Mouse (Mus musculus): Measurements from ENCODE around the gene Hist1h3e.
"Not testable (repeated sequence)": the region's sequence is repeated elsewhere in the genome, so short reads cannot be mapped to it uniquely, and the experiment has no call there.

Gene Hist1h3e

GRCm38 (mm10) chr13:23582219-23583056 lies 20.3 kb upstream of the Hist1h3e start:
- no peak for DNase-seq (ENCODE audit: low spot score)

GRCm38 (mm10) chr13:23581408-23582218 lies 19.4 kb upstream of the Hist1h3e start, which contains the start of gene Hist1h4d:
TSS of gene Hist1h4d (plus strand) at chr13:23581598.
- peak; percentile 92 for DNase-seq (ENCODE audit: low spot score)

DNA sequence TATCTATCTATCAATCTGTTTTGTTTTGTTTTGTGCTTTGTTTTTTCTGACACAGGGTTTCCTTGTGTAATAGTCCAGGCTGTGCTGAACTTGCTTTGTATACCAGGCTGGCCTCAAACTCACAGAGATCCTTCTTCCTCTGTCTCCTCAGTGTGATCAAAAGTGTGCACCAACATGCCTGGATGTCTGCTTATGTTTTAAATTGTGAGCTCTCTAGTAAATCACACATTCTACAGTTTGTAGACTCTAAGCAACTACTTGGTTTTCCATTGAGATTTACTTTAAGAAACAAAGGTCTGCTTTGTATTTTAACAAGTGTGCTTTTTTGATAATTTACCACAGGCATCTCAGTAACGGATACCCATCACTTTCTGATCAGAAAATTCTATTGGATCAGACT lies 15.7 kb upstream of the Hist1h3e start:
- DNase-seq (ENCODE audit: low spot score), result no peak

DNA sequence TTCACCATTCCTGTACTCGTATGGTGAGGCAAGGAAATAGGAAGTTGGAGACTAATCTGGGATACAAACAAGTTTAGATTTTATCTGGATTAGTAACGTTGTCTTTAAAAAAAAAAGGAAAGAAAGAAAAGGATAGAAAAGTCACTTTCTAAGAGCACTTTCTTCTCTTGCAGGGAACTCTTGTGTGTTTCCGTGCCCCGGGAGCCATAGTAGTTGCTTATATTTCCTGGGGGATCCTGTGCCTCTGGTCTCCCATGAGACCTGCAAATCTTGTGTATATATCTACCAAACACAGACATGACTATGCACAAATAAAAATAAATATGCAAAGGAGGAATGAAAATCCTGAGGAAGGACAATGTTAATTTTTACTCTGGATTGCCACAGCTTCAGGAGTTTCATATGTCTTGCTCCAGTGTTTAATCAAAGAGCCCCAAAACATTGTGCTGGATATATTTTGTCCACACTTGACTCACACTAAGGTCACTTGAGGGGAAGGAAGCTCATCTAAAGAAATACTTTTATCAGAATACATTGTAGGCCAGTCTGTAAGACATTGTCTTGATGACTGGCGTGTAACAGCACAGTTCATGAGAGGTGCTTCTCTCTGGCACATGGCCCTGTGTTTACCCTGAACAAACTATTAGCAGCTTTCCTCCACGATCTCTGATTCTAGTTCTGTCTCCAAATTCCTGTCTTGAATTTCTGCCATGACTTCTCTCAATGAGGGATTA lies 14.9 kb upstream of the Hist1h3e start:
- DNase-seq (ENCODE audit: low spot score), result no peak

- no peak for DNase-seq (ENCODE audit: low spot score)
Observed at GRCm38 (mm10) chr13:23576351-23576881, 14.2 kb upstream of the Hist1h3e start.

DNA sequence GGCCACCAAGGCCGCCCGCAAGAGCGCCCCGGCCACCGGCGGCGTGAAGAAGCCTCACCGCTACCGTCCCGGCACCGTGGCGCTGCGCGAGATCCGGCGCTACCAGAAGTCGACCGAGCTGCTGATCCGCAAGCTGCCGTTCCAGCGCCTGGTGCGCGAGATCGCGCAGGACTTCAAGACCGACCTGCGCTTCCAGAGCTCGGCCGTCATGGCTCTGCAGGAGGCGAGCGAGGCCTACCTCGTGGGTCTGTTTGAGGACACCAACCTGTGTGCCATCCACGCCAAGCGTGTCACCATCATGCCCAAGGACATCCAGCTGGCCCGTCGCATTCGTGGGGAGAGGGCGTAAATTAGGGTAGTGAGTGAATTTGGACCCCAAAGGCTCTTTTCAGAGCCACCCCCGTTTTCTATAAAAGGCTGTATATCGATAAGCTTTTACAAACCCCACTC lies 13.7 kb upstream of the Hist1h3e start:
- not testable (repeated sequence) for DNase-seq (ENCODE audit: low spot score)

- DNase-seq (ENCODE audit: low spot score), result peak; percentile 27
Observed at GRCm38 (mm10) chr13:23575271-23575851, 13.2 kb upstream of the Hist1h3e start, which contains the start of gene Hist1h3d. TSS of gene Hist1h3d (plus strand) at chr13:23575763.

GRCm38 (mm10) chr13:23574546-23575170 lies 12.5 kb upstream of the Hist1h3e start:
- DNase-seq (ENCODE audit: low spot score), result not testable (repeated sequence)

- peak; percentile 85 for DNase-seq (ENCODE audit: low spot score)
Observed at GRCm38 (mm10) chr13:23573898-23574524, 11.8 kb upstream of the Hist1h3e start, which contains the start of the genes Hist1h2bf and Hist1h2ad. TSS of gene Hist1h2bf (minus strand) at chr13:23574196. TSS of gene Hist1h2ad (plus strand) at chr13:23574381.

DNA sequence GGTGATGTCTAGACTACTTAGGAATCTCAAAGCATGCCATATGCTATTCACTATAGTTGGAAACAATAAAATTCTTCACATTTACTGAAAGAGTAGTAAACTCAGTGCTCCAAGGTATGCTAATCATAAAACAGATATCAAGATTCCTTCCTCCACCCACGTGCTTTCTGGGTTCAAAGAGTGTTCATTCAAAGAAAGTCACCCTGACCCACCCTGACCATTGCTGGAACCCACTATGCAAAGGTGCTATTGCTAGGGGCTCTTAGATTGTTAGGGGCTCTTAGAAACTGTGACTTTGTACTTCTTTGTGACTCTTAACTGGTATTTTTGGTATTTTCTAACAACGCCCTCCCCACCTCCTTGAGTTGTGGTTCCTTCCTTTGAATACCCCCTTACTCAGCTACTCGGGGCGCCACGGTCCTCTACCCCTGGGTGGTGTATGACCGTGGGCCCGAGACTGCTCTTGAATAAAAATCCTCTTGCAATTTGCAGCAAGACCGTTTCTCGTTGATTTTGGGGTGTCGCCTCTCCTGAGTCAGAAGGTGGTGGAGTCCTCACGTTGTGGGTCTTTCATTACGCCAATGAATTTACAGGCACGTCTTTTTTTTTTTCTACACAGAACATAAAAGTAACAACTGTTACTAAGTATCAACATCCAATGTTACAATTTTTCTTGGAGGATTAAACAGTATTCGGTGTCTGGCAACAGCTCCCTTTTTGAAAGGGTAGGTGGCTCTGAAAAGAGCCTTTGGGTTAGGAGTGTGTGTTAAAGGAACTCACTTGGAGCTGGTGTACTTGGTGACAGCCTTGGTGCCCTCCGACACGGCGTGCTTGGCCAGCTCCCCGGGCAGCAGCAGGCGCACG lies 11.1 kb upstream of the Hist1h3e start:
- not testable (repeated sequence) for DNase-seq (ENCODE audit: low spot score)

DNA sequence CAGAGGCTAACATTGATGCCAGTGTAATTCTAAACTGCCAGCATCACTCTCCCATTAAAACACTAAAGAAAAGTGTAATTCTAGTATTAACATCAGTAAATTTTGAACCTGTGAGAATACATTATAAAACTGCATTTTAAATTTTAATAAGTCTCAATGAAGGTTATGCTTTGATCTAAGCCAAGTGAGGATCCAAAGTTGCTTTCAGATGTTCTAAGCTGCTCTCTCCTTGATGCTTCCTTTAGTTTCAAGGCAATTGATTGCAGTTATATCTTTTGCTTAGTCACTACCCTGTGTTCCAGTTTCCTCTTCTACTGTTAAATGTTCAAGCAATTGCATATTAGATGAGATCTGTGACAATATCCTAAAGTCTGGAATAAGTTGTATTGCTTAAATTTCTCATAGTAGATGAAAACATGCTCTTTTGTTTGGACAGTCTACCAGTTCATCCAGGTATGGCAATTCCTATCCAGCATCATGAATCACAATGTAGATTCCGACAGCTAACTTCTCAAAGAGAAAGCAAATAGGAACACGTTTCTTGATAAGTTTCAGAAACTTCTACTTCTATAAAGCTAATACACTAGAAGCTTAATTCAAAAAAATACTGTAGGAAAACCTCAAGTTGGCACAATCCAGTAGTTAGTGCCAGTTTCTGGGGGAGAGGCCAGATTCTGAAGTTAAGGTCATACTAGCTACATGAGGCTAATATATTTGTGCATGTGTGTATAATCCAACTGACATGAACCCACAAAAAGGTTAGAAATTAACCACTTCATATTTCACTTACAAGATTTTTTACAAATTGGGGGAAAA lies 10.3 kb upstream of the Hist1h3e start:
- no peak for DNase-seq (ENCODE audit: low spot score)

- DNase-seq (ENCODE audit: low spot score), result not testable (repeated sequence)
Observed at GRCm38 (mm10) chr13:23571504-23572217, 9.5 kb upstream of the Hist1h3e start.

- DNase-seq (ENCODE audit: low spot score), result peak; percentile 68
Observed at GRCm38 (mm10) chr13:23571022-23571503, 8.9 kb upstream of the Hist1h3e start, which contains the start of the genes Hist1h2ae and Hist1h2bg. TSS of gene Hist1h2ae (minus strand) at chr13:23571220. TSS of gene Hist1h2bg (plus strand) at chr13:23571396.

GRCm38 (mm10) chr13:23570261-23571021 lies 8.3 kb upstream of the Hist1h3e start:
- not testable (repeated sequence) for DNase-seq (ENCODE audit: low spot score)

GRCm38 (mm10) chr13:23564482-23564881 lies 2.3 kb upstream of the Hist1h3e start:
- DNase-seq (ENCODE audit: low spot score), result no peak

DNA sequence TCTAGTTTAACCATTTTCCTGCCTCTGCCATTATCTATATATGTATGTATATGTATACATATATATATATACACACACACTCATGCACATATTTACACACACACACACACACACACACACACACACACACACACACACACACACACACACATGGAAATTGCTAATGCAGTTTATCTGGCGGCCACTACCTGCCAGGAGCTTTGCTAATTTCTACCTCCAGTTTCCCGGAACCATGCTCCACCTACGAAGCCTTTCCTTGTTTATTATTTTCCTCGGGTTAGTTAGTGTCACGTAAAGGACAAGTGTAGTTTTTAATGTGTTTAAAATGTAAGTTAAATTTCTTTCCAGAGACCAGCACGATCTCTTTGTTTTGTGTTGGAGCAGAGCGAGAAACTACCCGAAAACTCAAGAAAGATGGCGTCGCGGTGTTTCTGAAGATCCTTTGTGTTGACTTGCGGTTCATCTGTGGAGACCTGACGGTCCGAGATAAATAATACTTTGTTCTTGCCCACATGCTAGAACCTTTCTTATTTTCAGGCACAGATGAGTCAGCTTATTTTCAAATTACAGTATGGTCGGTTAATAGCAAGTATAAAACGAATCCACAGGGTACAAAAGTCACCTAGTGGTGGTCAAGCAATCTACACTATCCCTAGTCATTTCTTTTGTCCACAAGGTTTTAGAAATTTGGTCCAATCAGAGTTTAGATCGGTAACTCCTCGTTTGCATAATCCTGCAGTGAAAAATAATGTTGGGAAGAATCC lies 712 bp upstream of the Hist1h3e start:
- DNase-seq (ENCODE audit: low spot score), result peak; percentile 33
